Mouse (Mus musculus) stomach, postnatal 0 days (tissue): ENCODE data around the gene Tlcd2.

Experiments used
- CTCF ChIP-seq: IDR thresholded peaks from 2 replicates; pipeline ENCODE4 v1.5.1; 2016; ENCODE audit warnings: antibody characterized with exemption, low read depth, mild to moderate bottlenecking, moderate library complexity
- EP300 ChIP-seq: optimal IDR thresholded peaks from 2 replicates; pipeline ENCODE3; 2016; ENCODE audit warnings: antibody characterized with exemption

- TF ChIP-seq EP300 (no peak), CTCF (no peak)
Observed at GRCm38 (mm10) chr11:75470675-75471074, 9.2 kb downstream of the Tlcd2 start.
